Comparison of ENCODE assay signal across 21 mouse cellular contexts in the genomic region with DNA sequence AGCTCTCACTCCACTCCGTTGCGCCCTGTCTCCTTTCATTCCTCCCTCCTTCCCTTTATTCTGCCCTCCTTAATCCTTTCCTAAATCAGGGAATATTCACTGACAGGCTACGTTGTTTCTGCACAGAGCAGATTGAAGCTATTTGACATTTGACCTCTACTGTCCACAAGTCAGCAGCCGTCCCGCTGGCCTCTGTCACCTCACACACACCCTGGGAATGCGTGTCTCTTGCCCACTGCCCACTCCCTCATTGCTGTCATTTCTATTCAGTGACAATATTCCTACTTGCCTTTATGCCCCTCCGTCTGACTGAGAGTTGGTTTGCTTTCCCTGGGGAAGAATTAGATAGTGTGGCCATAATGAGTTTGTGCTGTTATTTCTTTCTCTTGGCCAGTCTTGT.
A peak's percentile ranks its signal among the peaks of the same experiment; 100 is the strongest.
DNase-seq lines count a peak whose midpoint lies in the region; ATAC-seq and TF ChIP-seq lines count a peak whose summit lies in the region.
"Had no signal": no experiment of that assay in that cellular context is flagged by ENCODE, and none has a peak within 500 bp of the region (broad histone marks: within the 10 kb centered on the region; RNA-seq: fewer than 3 reads in every experiment).

No protein-coding gene starts in this region.

- H3K27ac ChIP-seq in forebrain, embryonic 11.5 days (ENCODE audit: low read depth, low read length): no peak overlapping the region
- no peak overlapping the region for H3K27ac ChIP-seq in forebrain, embryonic 12.5 days
- H3K27ac ChIP-seq in midbrain, embryonic 13.5 days: peak overlapping the region; percentile 27
- H3K27ac ChIP-seq in midbrain, embryonic 16.5 days (ENCODE audit: low read length): no peak overlapping the region; the same call in 1 of the 2 replicates
- peak overlapping the region; percentile 56; the same call in 1 of the 2 replicates for H3K27ac ChIP-seq in hindbrain, embryonic 12.5 days
- H3K27ac ChIP-seq in neural tube, embryonic 13.5 days (replicated peaks): peak overlapping the region; percentile 67
- H3K27ac ChIP-seq in stomach, postnatal 0 days (replicated peaks): no peak overlapping the region
- H3K27ac ChIP-seq: embryonic facial prominence, embryonic 12.5 days; forebrain, embryonic 13.5 days; limb, embryonic 15.5 days; liver, embryonic 14.5 days had no signal

- no peak for TF ChIP-seq EP300 in stomach, postnatal 0 days (optimal IDR thresholded peaks at IDR 0.05)

- H3K4me2 ChIP-seq in forebrain, embryonic 11.5 days (ENCODE audit: low read depth, low read length, severe bottlenecking): no peak overlapping the region
- no peak overlapping the region for H3K4me2 ChIP-seq in forebrain, embryonic 12.5 days
- peak overlapping the region; percentile 13; the same call in 1 of the 2 replicates for H3K4me2 ChIP-seq in midbrain, embryonic 13.5 days (replicated peaks)
- no peak overlapping the region for H3K4me2 ChIP-seq in midbrain, embryonic 16.5 days (ENCODE audit: low read length)
- H3K4me2 ChIP-seq in hindbrain, embryonic 12.5 days (replicated peaks): 0 out of 2 replicates have a peak overlapping the region, but pooled peaks have one; percentile 11
- 0 out of 2 replicates have a peak overlapping the region, but pooled peaks have one; percentile 5 for H3K4me2 ChIP-seq in neural tube, embryonic 13.5 days
- H3K4me2 ChIP-seq in stomach, postnatal 0 days (replicated peaks; ENCODE audit: low read depth): no peak overlapping the region
- H3K4me2 ChIP-seq: embryonic facial prominence, embryonic 12.5 days; forebrain, embryonic 13.5 days; limb, embryonic 15.5 days; lung, embryonic 14.5 days had no signal

- no peak for ATAC-seq in forebrain, embryonic 11.5 days (replicated peaks; ENCODE audit: low FRiP score)
- no peak for ATAC-seq in forebrain, embryonic 12.5 days (ENCODE audit: low FRiP score)
- ATAC-seq in midbrain, embryonic 13.5 days: 0 out of 2 replicates have a peak, but pooled peaks have one; percentile 34
- ATAC-seq in midbrain, embryonic 16.5 days: no peak
- ATAC-seq in hindbrain, embryonic 12.5 days (ENCODE audit: low FRiP score): peak; percentile 19; the same call in 1 of the 2 replicates
- peak; percentile 47; the same call in 1 of the 2 replicates for ATAC-seq in neural tube, embryonic 13.5 days (ENCODE audit: low read depth)
- no peak for ATAC-seq in stomach, postnatal 0 days (ENCODE audit: low FRiP score, low TSS enrichment)
- ATAC-seq: CD4-positive, CD25-positive, alpha-beta regulatory T cell, adult 4 months; forebrain, embryonic 13.5 days; inflammation-experienced regulatory T-cells, adult 6 months had no signal

- WGBS in forebrain, embryonic 11.5 days: 44% methylated on average over 7 of the region's 7 CpGs
- WGBS in forebrain, embryonic 12.5 days: 45% methylated on average over 7 of the region's 7 CpGs
- 30% methylated on average over 7 of the region's 7 CpGs for WGBS in midbrain, embryonic 13.5 days
- WGBS in midbrain, embryonic 16.5 days: 28% methylated on average over 7 of the region's 7 CpGs
- 31% methylated on average over 7 of the region's 7 CpGs for WGBS in hindbrain, embryonic 12.5 days
- 29% methylated on average over 7 of the region's 7 CpGs for WGBS in neural tube, embryonic 13.5 days
- WGBS in stomach, postnatal 0 days: 38% methylated on average over 7 of the region's 7 CpGs

- no peaks in the 10 kb centered on the region for H3K27me3 ChIP-seq in forebrain, embryonic 11.5 days (ENCODE audit: control insufficient read depth, insufficient read depth, low read length)
- no peaks in the 10 kb centered on the region for H3K27me3 ChIP-seq in forebrain, embryonic 12.5 days
- no peaks in the 10 kb centered on the region for H3K27me3 ChIP-seq in midbrain, embryonic 13.5 days
- H3K27me3 ChIP-seq in midbrain, embryonic 16.5 days (ENCODE audit: control insufficient read depth, insufficient read depth, low read depth, low read length): no peaks in the 10 kb centered on the region
- H3K27me3 ChIP-seq in hindbrain, embryonic 12.5 days: no peaks in the 10 kb centered on the region
- no peaks in the 10 kb centered on the region for H3K27me3 ChIP-seq in neural tube, embryonic 13.5 days
- H3K27me3 ChIP-seq in stomach, postnatal 0 days (ENCODE audit: control insufficient read depth, insufficient read depth, low read length): no peaks in the 10 kb centered on the region
- H3K27me3 ChIP-seq: embryonic facial prominence, embryonic 12.5 days; forebrain, embryonic 13.5 days; limb, embryonic 15.5 days had no signal

- TF ChIP-seq CTCF in stomach, postnatal 0 days (IDR thresholded peaks at IDR 0.05; ENCODE audit: low read depth): no peak

- H3K36me3 ChIP-seq in forebrain, embryonic 11.5 days (ENCODE audit: control insufficient read depth, insufficient read depth, low read length): no peaks in the 10 kb centered on the region
- H3K36me3 ChIP-seq in forebrain, embryonic 12.5 days (replicated peaks): no peaks in the 10 kb centered on the region
- H3K36me3 ChIP-seq in midbrain, embryonic 13.5 days: no peaks in the 10 kb centered on the region
- H3K36me3 ChIP-seq in midbrain, embryonic 16.5 days (ENCODE audit: control insufficient read depth, insufficient read depth, low read length): no peaks in the 10 kb centered on the region
- H3K36me3 ChIP-seq in hindbrain, embryonic 12.5 days: no peaks in the 10 kb centered on the region
- H3K36me3 ChIP-seq in neural tube, embryonic 13.5 days: no peaks in the 10 kb centered on the region
- H3K36me3 ChIP-seq in stomach, postnatal 0 days (ENCODE audit: control insufficient read depth, insufficient read depth, low read length): no peaks in the 10 kb centered on the region
- H3K36me3 ChIP-seq: embryonic facial prominence, embryonic 12.5 days; limb, embryonic 15.5 days had no signal

- peak; percentile 27 for DNase-seq in forebrain, embryonic 11.5 days (ENCODE audit: low spot score)
- DNase-seq in kidney, postnatal 10 days: no peak
- no peak for DNase-seq in stomach, postnatal 0 days (ENCODE audit: low spot score)
- DNase-seq: adrenal gland, postnatal 25 days; cerebellum, adult 9-10 months; gastrocnemius, postnatal 10 days; kidney, adult 18-20 months; left cerebral cortex, postnatal 4 days; lung, embryonic 14.5 days; thymus, postnatal 14 days had no signal

- H3K9ac ChIP-seq in forebrain, embryonic 11.5 days (ENCODE audit: low read length): no peak overlapping the region
- H3K9ac ChIP-seq in forebrain, embryonic 12.5 days: no peak overlapping the region
- no peak overlapping the region for H3K9ac ChIP-seq in midbrain, embryonic 13.5 days (replicated peaks)
- no peak overlapping the region for H3K9ac ChIP-seq in midbrain, embryonic 16.5 days (ENCODE audit: low read depth, low read length)
- H3K9ac ChIP-seq in hindbrain, embryonic 12.5 days: no peak overlapping the region
- no peak overlapping the region for H3K9ac ChIP-seq in neural tube, embryonic 13.5 days
- H3K9ac ChIP-seq in stomach, postnatal 0 days (ENCODE audit: low read length): no peak overlapping the region
- H3K9ac ChIP-seq: embryonic facial prominence, embryonic 12.5 days; forebrain, embryonic 13.5 days; limb, embryonic 15.5 days; liver, embryonic 14.5 days; lung, embryonic 14.5 days had no signal

- no peaks in the 10 kb centered on the region for H3K9me3 ChIP-seq in forebrain, embryonic 11.5 days (ENCODE audit: control insufficient read depth, low read length)
- H3K9me3 ChIP-seq in forebrain, embryonic 12.5 days: no peaks in the 10 kb centered on the region
- H3K9me3 ChIP-seq in midbrain, embryonic 13.5 days: no peaks in the 10 kb centered on the region
- no peaks in the 10 kb centered on the region for H3K9me3 ChIP-seq in midbrain, embryonic 16.5 days (replicated peaks; ENCODE audit: control insufficient read depth, low read length, poor library complexity, severe bottlenecking)
- H3K9me3 ChIP-seq in hindbrain, embryonic 12.5 days (replicated peaks): no peaks in the 10 kb centered on the region
- no peaks in the 10 kb centered on the region for H3K9me3 ChIP-seq in neural tube, embryonic 13.5 days
- H3K9me3 ChIP-seq in stomach, postnatal 0 days (ENCODE audit: control insufficient read depth, low read length): no peaks in the 10 kb centered on the region
- H3K9me3 ChIP-seq: embryonic facial prominence, embryonic 12.5 days; forebrain, embryonic 13.5 days; limb, embryonic 15.5 days had no signal

- H3K4me3 ChIP-seq in forebrain, embryonic 11.5 days (ENCODE audit: low read depth, low read length): no peak overlapping the region
- no peak overlapping the region for H3K4me3 ChIP-seq in forebrain, embryonic 12.5 days (replicated peaks)
- no peak overlapping the region for H3K4me3 ChIP-seq in midbrain, embryonic 13.5 days (replicated peaks)
- no peak overlapping the region for H3K4me3 ChIP-seq in midbrain, embryonic 16.5 days (ENCODE audit: low read depth, low read length)
- H3K4me3 ChIP-seq in hindbrain, embryonic 12.5 days: no peak overlapping the region
- H3K4me3 ChIP-seq in neural tube, embryonic 13.5 days: no peak overlapping the region
- H3K4me3 ChIP-seq in stomach, postnatal 0 days (ENCODE audit: low read depth, low read length): no peak overlapping the region
- H3K4me3 ChIP-seq: embryonic facial prominence, embryonic 12.5 days; forebrain, embryonic 13.5 days; limb, embryonic 15.5 days had no signal

- no peaks in the 10 kb centered on the region for H3K4me1 ChIP-seq in forebrain, embryonic 11.5 days (replicated peaks; ENCODE audit: control insufficient read depth, insufficient read depth, low read length)
- 0 out of 2 replicates have a peak, but pooled peaks cover 3% of the 10 kb centered on the region for H3K4me1 ChIP-seq in forebrain, embryonic 12.5 days
- peaks cover 10% of the 10 kb centered on the region for H3K4me1 ChIP-seq in midbrain, embryonic 13.5 days (replicated peaks)
- H3K4me1 ChIP-seq in midbrain, embryonic 16.5 days (ENCODE audit: control insufficient read depth, insufficient read depth, low read length): 0 out of 2 replicates have a peak, but pooled peaks cover 8% of the 10 kb centered on the region
- peaks cover 3% of the 10 kb centered on the region for H3K4me1 ChIP-seq in hindbrain, embryonic 12.5 days
- H3K4me1 ChIP-seq in neural tube, embryonic 13.5 days (replicated peaks): peaks cover 18% of the 10 kb centered on the region
- no peaks in the 10 kb centered on the region for H3K4me1 ChIP-seq in stomach, postnatal 0 days (replicated peaks; ENCODE audit: control insufficient read depth, insufficient read depth)
- H3K4me1 ChIP-seq: embryonic facial prominence, embryonic 12.5 days; limb, embryonic 15.5 days had no signal

Comparison
In these comparisons a context has a peak if more than half of its experiments do, and no peak if none do; other contexts are left out.
1. ATAC-seq: peak in midbrain, embryonic 13.5 days (single experiment), hindbrain, embryonic 12.5 days (single experiment) and neural tube, embryonic 13.5 days (single experiment); none in forebrain, embryonic 11.5 days (single experiment), forebrain, embryonic 12.5 days (single experiment), midbrain, embryonic 16.5 days (single experiment) and stomach, postnatal 0 days (single experiment).
2. H3K27ac ChIP-seq: peak in midbrain, embryonic 13.5 days (single experiment), hindbrain, embryonic 12.5 days (single experiment) and neural tube, embryonic 13.5 days (single experiment); none in forebrain, embryonic 11.5 days (single experiment), forebrain, embryonic 12.5 days (single experiment), midbrain, embryonic 16.5 days (single experiment) and stomach, postnatal 0 days (single experiment).
3. H3K4me2 ChIP-seq: peak in midbrain, embryonic 13.5 days (single experiment), hindbrain, embryonic 12.5 days (single experiment) and neural tube, embryonic 13.5 days (single experiment); none in forebrain, embryonic 11.5 days (single experiment), forebrain, embryonic 12.5 days (single experiment), midbrain, embryonic 16.5 days (single experiment) and stomach, postnatal 0 days (single experiment).